Mouse (Mus musculus): ENCODE measurements around the gene Tmem72.

GRCm38 (mm10) chr6:116679563-116680288 is 37.0 kb downstream of the Tmem72 start:
- no peak for TF ChIP-seq CTCF (IDR thresholded peaks at IDR 0.05; ENCODE audit: extremely low read depth, insufficient read length, insufficient replicate concordance, low read depth, low read length)
- TF ChIP-seq POLR2A (IDR thresholded peaks at IDR 0.05; ENCODE audit: low read depth, low read length): no peak

Data from small intestine, adult 2 months (tissue).